Mouse (Mus musculus): ENCODE data around the gene Grk2.

DNA sequence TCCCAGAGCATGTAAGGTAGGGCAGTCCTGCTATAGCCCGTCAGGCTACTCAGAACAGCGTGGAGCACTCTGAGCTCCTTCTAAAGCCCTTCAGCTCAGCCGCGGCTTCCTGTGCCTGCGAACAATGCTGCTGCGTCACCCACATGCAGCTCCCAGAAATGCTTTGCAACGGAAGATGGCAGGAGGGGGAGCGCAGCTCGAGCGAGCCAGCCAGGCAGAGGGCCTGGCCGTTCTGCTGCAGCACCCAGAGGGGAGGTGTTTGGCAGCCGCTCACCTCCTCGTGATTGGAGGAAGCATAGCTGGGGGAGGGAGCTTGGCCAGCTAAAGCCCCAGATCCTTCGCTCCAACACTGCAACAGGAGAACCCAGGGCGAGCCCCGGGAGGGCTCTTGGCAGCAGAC lies 27.8 kb upstream of the Grk2 start:
- TF ChIP-seq CTCF (IDR thresholded peaks at IDR 0.05; ENCODE audit: insufficient read depth, low read depth, low read length) (no peak), POLR2A (IDR thresholded peaks at IDR 0.05; ENCODE audit: insufficient read depth, low read depth, low read length) (peak; percentile 48)

All from olfactory bulb, adult 2 months (tissue).